Comparison of ENCODE assay signal across 17 mouse cellular contexts in the genomic region with DNA sequence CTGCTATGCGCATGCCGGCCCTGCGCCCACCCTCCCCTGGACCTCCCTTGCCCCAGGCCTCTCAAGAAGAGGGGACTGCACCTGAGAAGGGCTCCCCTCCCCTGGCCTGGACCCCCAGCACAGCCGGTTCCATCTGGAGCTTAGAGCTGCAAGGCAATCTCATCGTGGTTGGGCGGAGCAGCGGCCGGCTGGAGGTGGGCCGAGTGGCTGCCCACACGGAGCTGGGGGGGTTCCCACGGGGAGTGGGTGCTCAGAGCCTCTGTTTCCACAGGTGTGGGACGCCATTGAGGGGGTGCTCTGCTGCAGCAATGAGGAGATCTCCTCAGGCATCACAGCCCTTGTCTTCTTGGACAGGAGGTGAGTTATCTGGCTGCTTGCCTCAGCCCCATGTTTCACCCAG. TPM values are rescaled to one million over a fixed set of nuclear protein-coding genes. Genes with fewer than 3 reads are reported as not detected.
A peak's percentile ranks its signal among the peaks of the same experiment; 100 is the strongest.
DNase-seq lines count a peak whose midpoint lies in the region; ATAC-seq and TF ChIP-seq lines count a peak whose summit lies in the region.
"Had no signal": no experiment of that assay in that cellular context is flagged by ENCODE, and none has a peak within 500 bp of the region (broad histone marks: within the 10 kb centered on the region; RNA-seq: fewer than 3 reads in every experiment).

No protein-coding gene starts in this region.

- no peak overlapping the region for H3K27ac ChIP-seq in heart, embryonic 13.5 days (replicated peaks)
- no peak overlapping the region for H3K27ac ChIP-seq in kidney, postnatal 0 days
- no peak overlapping the region for H3K27ac ChIP-seq in ES-E14 (ENCODE audit: insufficient read depth, low read depth, low read length, poor library complexity, severe bottlenecking)
- H3K27ac ChIP-seq: forebrain, embryonic 15.5 days; heart, embryonic 15.5 days; hindbrain, embryonic 12.5 days; midbrain, embryonic 12.5 days had no signal

- 76% methylated on average over 12 of the region's 12 CpGs for WGBS in heart, embryonic 13.5 days
- 81% methylated on average over 12 of the region's 12 CpGs for WGBS in kidney, postnatal 0 days

- TF ChIP-seq CTCF in kidney, postnatal 0 days (IDR thresholded peaks at IDR 0.05; ENCODE audit: low read depth) = no peak
- TF ChIP-seq CTCF in E14TG2a.4 (conservative IDR thresholded peaks at IDR 0.05; ENCODE audit: low read length) = no peak

- no peaks in the 10 kb centered on the region for H3K9me3 ChIP-seq in heart, embryonic 13.5 days
- H3K9me3 ChIP-seq in kidney, postnatal 0 days (replicated peaks; ENCODE audit: low read length) = no peaks in the 10 kb centered on the region
- H3K9me3 ChIP-seq in E14TG2a.4 (ENCODE audit: low read length) (no peaks in the 10 kb centered on the region), ES-E14 (ENCODE audit: control insufficient read depth, insufficient read depth, low read depth, low read length) (no peaks in the 10 kb centered on the region)
- H3K9me3 ChIP-seq: forebrain, embryonic 15.5 days; heart, embryonic 15.5 days; hindbrain, embryonic 12.5 days; midbrain, embryonic 12.5 days had no signal

- 0 out of 2 replicates have a peak, but pooled peaks cover 3% of the 10 kb centered on the region for H3K27me3 ChIP-seq in heart, embryonic 13.5 days (replicated peaks)
- H3K27me3 ChIP-seq in kidney, postnatal 0 days (ENCODE audit: insufficient read depth, low read length) = no peaks in the 10 kb centered on the region
- peaks cover 33% of the 10 kb centered on the region for H3K27me3 ChIP-seq in E14TG2a.4 (ENCODE audit: insufficient read depth, low read length)
- H3K27me3 ChIP-seq: forebrain, embryonic 15.5 days; heart, embryonic 15.5 days; hindbrain, embryonic 12.5 days; midbrain, embryonic 12.5 days; Patski had no signal

- no peak overlapping the region for H3K4me3 ChIP-seq in heart, embryonic 13.5 days
- H3K4me3 ChIP-seq in kidney, postnatal 0 days (replicated peaks; ENCODE audit: low read depth, low read length) = no peak overlapping the region
- peak overlapping the region; percentile 72 for H3K4me3 ChIP-seq in E14TG2a.4 (replicated peaks; ENCODE audit: low read length)
- peak overlapping the region; percentile 49 to 52; a peak in 2 of 4 replicates for H3K4me3 ChIP-seq in ES-E14 (ENCODE audit: insufficient read depth in 1 of 2, low read depth in 1 of 2, low read length in 2 of 2, poor library complexity in 1 of 2, severe bottlenecking in 1 of 2)
- H3K4me3 ChIP-seq: erythroblast, embryonic 14.5 days; forebrain, embryonic 15.5 days; hindbrain, embryonic 12.5 days; midbrain, embryonic 12.5 days had no signal

- no peak for ATAC-seq in heart, embryonic 13.5 days (ENCODE audit: extremely low read depth, insufficient number of reproducible peaks, low FRiP score, low TSS enrichment)
- ATAC-seq in kidney, postnatal 0 days (replicated peaks; ENCODE audit: low FRiP score, low read depth) = peak; percentile 15; the same call in 1 of the 2 replicates
- ATAC-seq: forebrain, embryonic 15.5 days had no signal

- in situ Hi-C loops in ES-E14 (cut with MboI; ENCODE audit: low sequenced_read_pairs in 2 of 2, unreplicated experiment in 2 of 2) = no loop called here

- H3K36me3 ChIP-seq in heart, embryonic 13.5 days = peaks cover 86% of the 10 kb centered on the region
- H3K36me3 ChIP-seq in kidney, postnatal 0 days (ENCODE audit: insufficient read depth, low read length) = peaks cover 53% of the 10 kb centered on the region
- peaks cover 81% of the 10 kb centered on the region for H3K36me3 ChIP-seq in E14TG2a.4 (ENCODE audit: insufficient read depth, low read length)
- peaks cover 38% of the 10 kb centered on the region for H3K36me3 ChIP-seq in ES-E14 (ENCODE audit: control insufficient read depth, insufficient read depth, low read length, poor library complexity, severe bottlenecking)

- H3K4me2 ChIP-seq in heart, embryonic 13.5 days = peak overlapping the region; percentile 61; the same call in 1 of the 2 replicates
- H3K4me2 ChIP-seq in kidney, postnatal 0 days (ENCODE audit: low read length) = no peak overlapping the region
- H3K4me2 ChIP-seq: forebrain, embryonic 15.5 days; hindbrain, embryonic 12.5 days; midbrain, embryonic 12.5 days had no signal

- DNase-seq in heart, postnatal 10 days = no peak
- DNase-seq in kidney, postnatal 0 days (ENCODE audit: low spot score) = no peak
- DNase-seq in kidney, postnatal 4 days = no peak
- no peak for DNase-seq in ES-E14 (ENCODE audit: low read depth, low spot score)
- DNase-seq in neural tube, embryonic 10.5 days (ENCODE audit: extremely low spot score, low spot score) = no peak
- DNase-seq: cerebellum, adult 9-10 months; gastrocnemius, postnatal 25 days; right cerebral cortex, adult 18-20 months; thymus, adult 18-20 months had no signal

- intact Hi-C loops in heart, postnatal 10 days (cut with DNase I) = no loop called here

- peaks cover 10% of the 10 kb centered on the region for H3K4me1 ChIP-seq in heart, embryonic 13.5 days
- no peaks in the 10 kb centered on the region for H3K4me1 ChIP-seq in kidney, postnatal 0 days (replicated peaks; ENCODE audit: insufficient read depth, low read length)
- peaks cover 35% of the 10 kb centered on the region for H3K4me1 ChIP-seq in E14TG2a.4 (replicated peaks; ENCODE audit: low read depth, low read length)
- H3K4me1 ChIP-seq in ES-E14 (ENCODE audit: control insufficient read depth in 2 of 2, insufficient read depth in 2 of 2, low read length in 2 of 2, poor library complexity in 1 of 2) = peaks cover 0 to 6% of the 10 kb centered on the region in 2 experiments; a peak in 1 of 4 replicates
- H3K4me1 ChIP-seq: forebrain, embryonic 15.5 days; hindbrain, embryonic 12.5 days; midbrain, embryonic 12.5 days had no signal

- no peak overlapping the region for H3K9ac ChIP-seq in heart, embryonic 13.5 days
- no peak overlapping the region for H3K9ac ChIP-seq in kidney, postnatal 0 days (ENCODE audit: low read depth, low read length)
- H3K9ac ChIP-seq in ES-E14 (ENCODE audit: insufficient read depth, low read depth, low read length, poor library complexity, severe bottlenecking) = no peak overlapping the region
- H3K9ac ChIP-seq: forebrain, embryonic 15.5 days; heart, embryonic 15.5 days; hindbrain, embryonic 12.5 days; midbrain, embryonic 12.5 days had no signal

TF ChIP-seq in ES-E14, 5 proteins besides CTCF, POLR2A, EP300 and RAD21:
- no peak for TF ChIP-seq MAFK (IDR thresholded peaks at IDR 0.05; ENCODE audit: insufficient read depth, low read depth, low read length)
- TF ChIP-seq HCFC1 (IDR thresholded peaks at IDR 0.05; ENCODE audit: borderline replicate concordance, insufficient read depth, low read length) = no peak
- TF ChIP-seq ZNF384 (IDR thresholded peaks at IDR 0.05; ENCODE audit: low read depth, low read length) = no peak
- TF ChIP-seq ZC3H11A (IDR thresholded peaks at IDR 0.05; ENCODE audit: borderline replicate concordance, low read depth, low read length) = no peak
- TF ChIP-seq CHD2 (IDR thresholded peaks at IDR 0.05; ENCODE audit: low read depth, low read length) = no peak
TF ChIP-seq in ES-E14: peak in this region for 0.

RNA-seq across cellular contexts. Expression of a gene that starts 26.7 kb away (rescaled TPM):
- 13.1 and 15.4 TPM in 2 replicates for polyA plus RNA-seq in heart, embryonic 13.5 days (2015; fragmentation: Nextera tagmentation; extraction: Ambion mirVana)
- total RNA-seq in heart, postnatal 10 days (2021) = 10 to 100 TPM; 23.1 to 25.2 TPM
- 11.7 and 11.8 TPM in 2 replicates for polyA plus RNA-seq in kidney, postnatal 0 days (2015; fragmentation: Nextera tagmentation; extraction: Ambion mirVana)
- total RNA-seq in ES-E14 (2012; rRNA removed) = 42.6 and 50.3 TPM in 2 replicates

RNA-seq across cellular contexts. Expression of a gene that starts 38.3 kb away (rescaled TPM):
- polyA plus RNA-seq in heart, embryonic 13.5 days (2015; fragmentation: Nextera tagmentation; extraction: Ambion mirVana) = 1.8 and 2.9 TPM in 2 replicates
- total RNA-seq in heart, postnatal 10 days (2021) = 1 to 10 TPM in 1 of 2 experiments, under 1 TPM in 1; 0.92 to 1.8 TPM
- 3.0 and 3.9 TPM in 2 replicates for polyA plus RNA-seq in kidney, postnatal 0 days (2015; fragmentation: Nextera tagmentation; extraction: Ambion mirVana)
- total RNA-seq in ES-E14 (2012; rRNA removed) = not detected in 2 replicates
- total RNA-seq: gastrocnemius, postnatal 25 days had no signal
- polyA plus RNA-seq: Patski had no signal

RNA-seq across cellular contexts. Expression of a gene that starts 48.2 kb away (rescaled TPM):
- 18.2 and 19.9 TPM in 2 replicates for polyA plus RNA-seq in heart, embryonic 13.5 days (2015; fragmentation: Nextera tagmentation; extraction: Ambion mirVana)
- 10 to 100 TPM; 31.3 to 32.1 TPM for total RNA-seq in heart, postnatal 10 days (2021)
- 32.1 and 33.4 TPM in 2 replicates for polyA plus RNA-seq in kidney, postnatal 0 days (2015; fragmentation: Nextera tagmentation; extraction: Ambion mirVana)
- 67.7 and 90.1 TPM in 2 replicates for total RNA-seq in ES-E14 (2012; rRNA removed)

Comparison
In these comparisons a context has a peak if more than half of its experiments do, and no peak if none do; other contexts are left out.
1. H3K4me3 ChIP-seq: peak in E14TG2a.4 (single experiment) and ES-E14 (2 of 2); none in heart, embryonic 13.5 days (single experiment) and kidney, postnatal 0 days (single experiment).